Mouse (Mus musculus) right cerebral cortex, postnatal 10 days (tissue): ENCODE measurements around the gene Crygn.

ENCODE experiments used
- DNase-seq, 2 experiments: peaks; one replicate each; pipeline ENCODE4 v3.0.0; 2021; ENCODE audit warnings: low spot score in 2 of 2

Gene Crygn

DNA sequence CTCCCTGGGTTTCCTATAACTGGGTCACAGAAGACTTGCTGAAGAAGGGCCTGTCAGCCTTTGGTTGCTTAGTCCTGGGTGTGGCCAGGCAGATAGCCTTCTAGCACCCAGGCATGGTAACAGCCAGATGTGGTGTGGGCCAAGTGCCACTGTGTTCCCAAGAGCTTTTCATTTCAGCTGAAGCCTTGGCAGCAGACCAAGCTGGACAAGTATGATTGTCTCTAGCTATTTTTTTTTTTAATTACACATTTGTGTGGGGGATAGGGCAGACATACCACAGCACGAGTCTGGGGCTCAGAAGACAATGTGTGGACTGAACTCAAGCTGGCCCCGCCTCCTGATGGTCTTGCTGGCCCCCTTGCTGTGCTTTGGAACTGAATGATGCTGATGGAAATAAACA, 47.8 kb downstream of the Crygn start:
- peak; percentile 44 to 53 for DNase-seq

DNA sequence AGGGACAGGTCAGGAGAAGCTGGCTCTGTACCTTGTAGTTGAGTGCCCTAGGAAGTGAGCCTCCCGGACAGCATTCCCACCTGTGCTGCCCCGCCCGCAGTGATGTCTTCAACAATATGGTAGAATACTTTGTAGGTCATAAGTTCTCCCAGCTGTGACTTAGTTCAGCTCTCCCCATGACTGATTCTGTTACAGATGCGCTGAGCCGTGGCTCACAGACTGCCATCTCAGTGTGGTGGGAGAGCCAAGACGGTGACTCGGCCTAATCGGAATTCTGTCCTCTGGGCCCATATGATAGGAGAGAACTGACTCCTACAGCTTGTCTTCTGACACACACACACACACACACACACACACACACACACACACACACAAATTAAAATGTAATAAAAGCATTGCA, 53.2 kb downstream of the Crygn start:
- DNase-seq = no peak

DNA sequence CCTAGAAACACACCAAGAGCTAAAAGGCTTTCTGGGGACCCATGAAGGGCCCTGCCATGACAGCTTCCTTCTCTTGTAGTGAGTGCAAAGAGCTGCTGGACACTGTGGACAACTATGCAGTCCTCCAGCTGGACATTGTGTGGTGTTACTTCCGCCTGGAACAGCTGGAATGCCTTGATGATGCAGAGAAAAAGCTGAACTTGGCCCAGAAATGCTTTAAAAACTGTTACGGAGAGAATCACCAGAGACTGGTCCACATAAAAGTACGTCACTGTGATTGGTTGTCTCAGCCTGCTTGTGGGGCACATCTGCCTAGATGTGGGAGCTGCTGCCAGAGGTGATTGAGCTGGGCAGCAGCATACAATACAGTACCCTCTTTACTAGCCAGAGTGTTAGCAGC, 56.5 kb downstream of the Crygn start:
- no peak for DNase-seq
